Mouse (Mus musculus) v-Abl transformed pro-B cells (cell line): Measurements from ENCODE around the gene Clec3b.

Experiments
- in situ Hi-C, 2 experiments: fragments of 400-800 bp; cut with MboI; formaldehyde crosslinking; loops; one replicate each; pipeline ENCODE4 v1.15.1; 2025; ENCODE audit not compliant: unreplicated experiment in 2 of 2

The Clec3b gene

GRCm38 (mm10) chr9:123151561-123151960 is 815 bp downstream of the Clec3b start:
- in situ Hi-C loops = loop anchor here in 1 of 2 experiments (25.0 kb wide), 1 partner anchor 286 kb away; no protein-coding TSS in a partner anchor

GRCm38 (mm10) chr9:123152026-123152425 is 1.3 kb downstream of the Clec3b start:
- in situ Hi-C loops = loop anchor here in 1 of 2 experiments (25.0 kb wide), 1 partner anchor 285 kb away; no protein-coding TSS in a partner anchor

- in situ Hi-C loops = loop anchor here in 1 of 2 experiments (25.0 kb wide), 1 partner anchor 284 kb away; no protein-coding TSS in a partner anchor
Observed at GRCm38 (mm10) chr9:123153121-123153520, 2.4 kb downstream of the Clec3b start.

- in situ Hi-C loops = loop anchor here in 1 of 2 experiments (25.0 kb wide), 1 partner anchor 280 kb away; no protein-coding TSS in a partner anchor
Observed at GRCm38 (mm10) chr9:123156910-123157361, 6.2 kb downstream of the Clec3b start.

GRCm38 (mm10) chr9:123157699-123158098 is 7.0 kb downstream of the Clec3b start:
- in situ Hi-C loops = loop anchor here in 1 of 2 experiments (25.0 kb wide), 1 partner anchor 280 kb away; no protein-coding TSS in a partner anchor

- in situ Hi-C loops = loop anchor here in 1 of 2 experiments (25.0 kb wide), 1 partner anchor 279 kb away; no protein-coding TSS in a partner anchor
Observed at GRCm38 (mm10) chr9:123158125-123158836, 7.5 kb downstream of the Clec3b start.

GRCm38 (mm10) chr9:123159330-123159729 is 8.6 kb downstream of the Clec3b start:
- in situ Hi-C loops = loop anchor here in 1 of 2 experiments (25.0 kb wide), 1 partner anchor 278 kb away; no protein-coding TSS in a partner anchor

GRCm38 (mm10) chr9:123161792-123162191 is 11.0 kb downstream of the Clec3b start:
- in situ Hi-C loops = loop anchor here in 1 of 2 experiments (25.0 kb wide), 1 partner anchor 276 kb away; no protein-coding TSS in a partner anchor

GRCm38 (mm10) chr9:123162985-123163694 is 12.4 kb downstream of the Clec3b start:
- in situ Hi-C loops = loop anchor here in 1 of 2 experiments (25.0 kb wide), 1 partner anchor 274 kb away; no protein-coding TSS in a partner anchor

- in situ Hi-C loops = loop anchor here in 1 of 2 experiments (25.0 kb wide), 1 partner anchor 271 kb away; no protein-coding TSS in a partner anchor
Observed at GRCm38 (mm10) chr9:123165781-123166443, 15.2 kb downstream of the Clec3b start.

- in situ Hi-C loops = loop anchor here in 1 of 2 experiments (25.0 kb wide), 1 partner anchor 264 kb away; no protein-coding TSS in a partner anchor
Observed at GRCm38 (mm10) chr9:123173760-123174159, 23.0 kb downstream of the Clec3b start.

GRCm38 (mm10) chr9:123174356-123174755 is 23.6 kb downstream of the Clec3b start:
- in situ Hi-C loops = loop anchor here in 1 of 2 experiments (25.0 kb wide), 1 partner anchor 263 kb away; no protein-coding TSS in a partner anchor

- in situ Hi-C loops = no loop called here
Observed at GRCm38 (mm10) chr9:123177380-123178048, 26.8 kb downstream of the Clec3b start.

- in situ Hi-C loops = no loop called here
Observed at GRCm38 (mm10) chr9:123180003-123180402, 29.3 kb downstream of the Clec3b start.

GRCm38 (mm10) chr9:123183226-123183625 is 32.5 kb downstream of the Clec3b start:
- in situ Hi-C loops = no loop called here

GRCm38 (mm10) chr9:123185546-123185945 is 34.8 kb downstream of the Clec3b start:
- in situ Hi-C loops = no loop called here

- in situ Hi-C loops = no loop called here
Observed at GRCm38 (mm10) chr9:123186151-123186550, 35.4 kb downstream of the Clec3b start.

GRCm38 (mm10) chr9:123187589-123187988 is 36.8 kb downstream of the Clec3b start:
- in situ Hi-C loops = no loop called here

- in situ Hi-C loops = no loop called here
Observed at GRCm38 (mm10) chr9:123188271-123188670, 37.5 kb downstream of the Clec3b start.

- in situ Hi-C loops = no loop called here
Observed at GRCm38 (mm10) chr9:123200116-123200515, 49.4 kb downstream of the Clec3b start.
